Mouse (Mus musculus) brain, embryonic 18.5 days (tissue): ENCODE results near the gene Ndufaf3.

ENCODE experiments used
- DNase-seq: peaks from one replicate; pipeline ENCODE4 v3.0.0-alpha.2; 2012; ENCODE audit warnings: low read depth, low spot score

Gene Ndufaf3

GRCm38 (mm10) chr9:108517931-108518332, 49.3 kb downstream of the Ndufaf3 start:
- no peak for DNase-seq

- no peak for DNase-seq
Measured at GRCm38 (mm10) chr9:108517253-108517930, 49.8 kb downstream of the Ndufaf3 start.

GRCm38 (mm10) chr9:108516380-108517251, 50.6 kb downstream of the Ndufaf3 start, which contains the start of gene Qrich1:
Gene Qrich1, plus strand, starts transcription at chr9:108516806.
- DNase-seq = peak; percentile 97
